Mouse (Mus musculus) heart, adult 11 months (tissue): ENCODE results near the gene Olfr1426.
A peak's percentile ranks its signal among the peaks of the same experiment; 100 is the strongest.
"Not testable (repeated sequence)": the region's sequence is repeated elsewhere in the genome, so short reads cannot be mapped to it uniquely, and the experiment has no call there.

ENCODE experiments used
- DNase-seq: peaks from one replicate; pipeline ENCODE4 v3.0.0; 2022

Olfr1426 gene

DNA sequence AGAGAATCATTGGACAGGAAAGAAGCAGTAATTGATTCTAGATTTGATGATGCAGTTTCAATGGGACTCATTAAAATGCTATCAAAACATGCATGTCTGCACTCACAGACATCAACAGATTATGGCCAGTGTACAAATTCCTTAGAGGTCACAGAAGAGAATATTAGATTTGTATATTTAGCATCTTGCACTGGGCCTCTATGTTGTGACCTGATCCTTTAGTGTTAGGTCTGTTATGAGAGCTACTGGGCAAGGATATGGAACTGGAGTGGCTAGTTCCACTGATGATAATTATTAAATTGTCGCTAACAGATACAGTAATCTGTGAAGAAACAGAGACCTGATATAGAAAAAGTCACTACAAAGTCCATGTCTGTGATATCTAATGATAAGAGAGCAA, at the start of gene Olfr1426:
Gene Olfr1426 (minus strand): TSS at position 101 of the 400 bp plus-strand sequence.
- no peak for DNase-seq

DNA sequence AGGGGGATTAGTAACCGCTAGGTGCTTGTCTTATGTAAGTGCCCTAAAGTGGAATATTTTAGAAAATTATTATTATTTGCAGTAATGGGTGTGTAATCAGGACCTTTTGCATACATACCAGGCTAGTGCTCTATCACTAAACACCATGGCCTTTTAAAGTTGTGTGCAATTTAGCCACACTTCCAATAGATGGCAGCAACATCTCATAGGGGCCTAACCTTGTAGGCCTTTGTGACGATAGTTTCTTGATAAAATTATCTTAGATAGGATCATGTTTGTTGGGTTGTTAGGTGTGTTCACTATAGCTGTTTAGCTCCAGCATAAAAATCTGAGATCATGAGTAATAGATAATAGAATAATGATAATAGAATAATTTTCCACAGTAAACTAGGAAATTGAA, 42.5 kb upstream of the Olfr1426 start:
- DNase-seq = no peak

DNA sequence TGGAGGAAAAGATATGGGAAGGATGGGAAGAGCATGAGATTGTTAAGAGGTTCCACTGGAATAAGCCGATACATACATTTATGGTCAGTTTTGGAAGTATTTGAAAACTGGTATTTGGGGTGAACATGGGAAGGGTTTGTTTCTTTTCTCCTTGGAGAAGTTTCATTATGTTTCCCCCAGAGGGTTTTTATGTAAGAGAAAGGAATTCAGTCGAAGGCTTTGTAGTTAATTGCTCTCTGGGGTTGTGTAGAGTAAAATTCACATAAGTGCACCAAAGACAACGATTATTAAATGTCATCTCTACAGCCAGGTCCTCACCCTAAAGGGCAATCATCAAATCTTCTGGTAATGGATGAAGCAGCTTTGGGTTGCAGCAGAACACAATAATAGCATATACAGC, 31.3 kb upstream of the Olfr1426 start, which contains the start of gene Olfr76:
Gene Olfr76 (minus strand): TSS at position 101 of the 400 bp plus-strand sequence.
- no peak for DNase-seq

DNA sequence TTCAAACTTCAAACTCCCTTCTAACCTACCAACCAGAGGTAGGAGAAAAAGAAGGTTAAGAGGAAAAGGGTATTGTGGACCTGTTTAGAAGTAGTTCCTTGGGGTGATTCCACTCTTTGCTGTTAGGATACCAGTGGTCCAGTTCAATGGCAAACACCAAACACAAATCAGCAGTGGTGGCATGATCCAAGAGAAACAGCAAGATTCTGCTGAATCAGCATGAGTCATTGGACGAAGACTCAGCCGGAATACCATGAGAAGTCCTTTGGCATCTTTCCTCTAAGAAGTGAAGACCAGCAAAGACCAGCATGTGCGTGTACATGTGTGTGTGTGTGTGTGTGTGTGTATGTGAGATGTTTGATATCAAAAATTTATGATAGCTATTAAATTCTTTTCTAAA, 24.7 kb upstream of the Olfr1426 start:
- DNase-seq = no peak

DNA sequence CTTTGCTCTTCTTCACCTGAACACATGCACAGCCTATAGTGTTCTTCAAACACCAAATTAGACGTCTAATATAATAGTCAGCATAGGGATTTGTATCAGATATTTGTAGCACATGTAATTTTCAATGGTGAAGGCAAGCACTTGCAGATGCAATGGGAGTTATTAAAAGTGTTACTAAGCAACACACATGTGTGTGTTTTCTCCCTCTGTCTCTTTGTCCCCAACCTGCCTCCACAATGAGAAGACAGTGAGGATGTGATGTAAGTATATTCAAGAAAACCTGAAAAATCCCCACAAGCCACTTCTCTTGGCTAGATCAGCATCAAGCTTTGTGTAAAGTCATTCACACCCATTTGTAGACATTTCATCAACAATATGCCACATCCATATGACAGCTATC, 24.0 kb upstream of the Olfr1426 start, which contains the start of gene Olfr1428:
Gene Olfr1428 (minus strand): TSS at position 101 of the 400 bp plus-strand sequence.
- DNase-seq = no peak

DNA sequence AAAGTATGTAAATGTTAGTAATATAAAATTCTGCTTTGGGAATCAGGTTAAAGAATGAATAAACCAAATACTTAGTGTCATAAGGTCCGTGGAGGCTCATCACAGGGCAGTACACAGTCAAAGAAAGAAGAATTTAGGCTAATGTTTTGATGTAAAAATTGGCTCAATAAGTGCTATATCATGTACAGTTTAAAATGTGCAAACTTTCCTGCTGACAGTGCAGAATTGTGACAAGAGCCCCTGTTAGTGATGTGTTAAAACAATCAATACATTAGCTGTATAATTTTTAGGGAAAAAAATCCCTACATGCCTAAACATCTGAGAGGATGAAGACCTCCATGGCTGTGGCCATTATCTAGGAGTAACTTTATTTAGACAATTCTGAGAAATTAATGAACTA, 22.0 kb upstream of the Olfr1426 start:
- DNase-seq = no peak

DNA sequence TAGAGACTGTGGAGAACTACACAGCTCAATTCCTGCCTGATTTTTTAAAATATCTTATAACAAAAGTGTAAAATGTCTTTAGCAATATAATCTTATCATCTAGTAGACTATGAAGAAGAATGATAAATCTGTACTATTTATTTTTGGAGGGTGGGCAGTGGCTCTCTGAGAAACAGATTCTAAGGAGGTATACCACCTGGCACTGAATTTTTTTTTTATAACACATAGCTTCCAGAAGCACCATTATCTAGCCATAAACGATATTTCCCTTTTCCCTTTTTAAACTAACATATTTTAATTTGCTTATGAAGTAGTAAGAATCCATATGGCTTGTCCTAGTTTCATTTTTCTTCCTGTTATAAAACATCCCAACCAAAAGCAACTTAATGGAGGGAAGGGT, 12.7 kb upstream of the Olfr1426 start:
- DNase-seq = no peak

DNA sequence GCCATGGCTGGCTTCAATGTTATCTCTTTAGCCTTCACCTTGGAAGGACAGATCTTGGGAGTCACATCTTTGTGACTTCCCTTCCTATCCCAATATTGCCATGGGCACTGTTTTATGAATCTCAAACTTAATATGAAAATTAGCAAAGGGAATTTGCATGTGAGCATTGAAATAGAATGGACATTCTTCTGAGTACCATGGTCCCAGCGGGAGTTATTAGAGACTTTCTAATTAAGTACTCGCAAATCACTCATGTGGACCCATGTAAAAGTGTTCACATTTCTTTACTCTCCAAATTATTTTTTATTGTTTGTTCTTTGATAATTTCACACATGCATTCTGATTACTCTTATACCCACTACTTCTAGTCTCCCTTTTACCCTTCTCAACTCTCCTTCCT, 11.4 kb upstream of the Olfr1426 start, which contains the start of gene Olfr1427:
Gene Olfr1427 (minus strand): TSS at position 101 of the 400 bp plus-strand sequence.
- DNase-seq = no peak

DNA sequence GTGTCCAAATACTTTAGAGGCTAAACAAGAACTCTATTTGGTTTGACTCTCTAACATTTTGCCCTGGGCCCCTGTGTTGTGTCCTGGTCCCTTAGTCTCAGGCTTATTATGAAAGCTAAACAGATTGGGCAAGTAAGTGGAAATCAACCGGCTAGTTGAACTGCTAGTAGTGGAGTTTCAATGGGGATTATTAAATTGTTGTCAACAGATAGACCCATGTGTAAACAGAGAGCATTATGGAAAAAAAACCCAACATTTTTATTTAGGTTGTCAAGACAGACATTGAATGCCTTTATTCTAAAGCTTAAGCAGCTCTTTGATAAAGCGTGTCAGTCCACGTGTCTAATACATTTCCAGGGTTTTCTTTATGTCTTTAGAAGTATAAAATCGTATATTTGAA, 14.2 kb downstream of the Olfr1426 start, which contains the start of gene Olfr1425:
Gene Olfr1425 (minus strand): TSS at position 101 of the 400 bp plus-strand sequence.
- DNase-seq = not testable (repeated sequence)

DNA sequence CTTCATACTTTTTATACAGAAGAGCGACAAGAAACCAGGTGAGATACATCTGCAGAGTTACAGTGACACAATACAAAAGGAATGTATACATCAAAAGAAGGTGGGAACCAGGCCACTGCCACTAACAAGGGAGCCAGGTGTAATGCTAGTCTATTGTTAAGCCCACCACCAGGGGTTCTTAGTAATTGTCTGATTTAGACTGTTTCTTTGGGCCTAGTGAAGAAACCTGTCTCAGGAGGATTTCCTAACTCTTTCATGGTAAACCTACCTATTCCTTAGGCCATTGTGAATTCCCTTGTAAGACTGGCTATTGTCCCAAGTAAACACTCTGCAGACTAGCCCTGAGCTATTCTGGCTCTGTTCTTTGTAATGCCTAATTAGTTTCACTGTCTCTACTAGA, 22.3 kb downstream of the Olfr1426 start:
- DNase-seq = peak; percentile 51

DNA sequence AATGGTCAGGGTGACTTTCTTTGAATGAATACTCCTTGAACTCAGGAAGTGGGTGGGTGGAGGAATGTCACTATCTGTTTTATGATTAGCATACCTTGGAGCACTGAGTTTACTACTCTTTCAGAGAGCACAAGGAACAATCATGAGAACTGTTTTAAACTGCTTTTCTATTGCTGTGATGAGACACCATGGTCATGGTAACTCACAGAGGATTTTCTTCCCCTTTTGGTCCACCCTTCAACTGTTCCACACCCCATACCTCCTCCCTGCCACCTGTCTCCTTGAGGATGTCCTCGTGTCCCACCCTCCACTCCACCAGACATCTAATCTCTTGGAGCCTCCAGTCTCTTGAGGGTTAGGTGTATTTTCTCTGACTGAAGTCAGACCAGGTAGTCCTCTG, 24.0 kb downstream of the Olfr1426 start:
- peak; percentile 28 for DNase-seq

DNA sequence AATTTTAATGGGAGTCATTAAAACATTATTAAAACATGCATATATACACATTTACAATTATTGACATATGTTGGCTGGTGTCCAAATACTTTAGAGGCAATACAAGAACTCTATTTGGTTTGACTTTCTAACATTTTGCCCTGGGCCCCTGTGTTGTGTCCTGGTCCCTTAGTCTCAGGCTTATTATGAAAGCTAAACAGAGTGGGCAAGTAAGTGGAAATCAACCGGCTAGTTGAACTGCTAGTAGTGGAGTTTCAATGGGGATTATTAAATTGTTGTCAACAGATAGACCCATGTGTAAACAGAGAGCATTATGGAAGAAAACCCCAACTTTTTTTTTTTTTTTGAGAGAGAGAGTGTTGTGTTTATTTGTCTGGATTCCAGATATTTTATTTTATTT, 29.2 kb downstream of the Olfr1426 start, which contains the start of gene Olfr1424:
Gene Olfr1424 (minus strand): TSS at position 101 of the 400 bp plus-strand sequence.
- DNase-seq = peak; percentile 6

DNA sequence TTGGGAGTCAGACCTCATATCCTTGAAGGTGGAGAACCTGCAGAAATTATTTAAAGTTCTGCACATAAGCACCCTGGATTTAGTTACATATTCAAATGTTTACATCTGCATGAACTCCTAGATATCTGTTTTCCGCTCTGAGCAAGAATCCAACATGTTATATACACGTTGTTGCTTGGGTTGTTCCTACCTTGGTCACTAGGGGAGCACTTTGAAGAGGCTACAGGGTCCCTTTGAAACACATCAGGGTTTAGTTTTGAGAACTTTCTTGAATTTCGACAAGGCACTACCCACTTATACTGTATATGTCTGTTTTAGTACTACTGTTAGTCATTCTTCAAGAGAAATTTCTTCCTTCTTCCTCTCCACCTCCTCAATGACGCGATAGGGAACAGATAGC, 48.6 kb downstream of the Olfr1426 start:
- DNase-seq = no peak

DNA sequence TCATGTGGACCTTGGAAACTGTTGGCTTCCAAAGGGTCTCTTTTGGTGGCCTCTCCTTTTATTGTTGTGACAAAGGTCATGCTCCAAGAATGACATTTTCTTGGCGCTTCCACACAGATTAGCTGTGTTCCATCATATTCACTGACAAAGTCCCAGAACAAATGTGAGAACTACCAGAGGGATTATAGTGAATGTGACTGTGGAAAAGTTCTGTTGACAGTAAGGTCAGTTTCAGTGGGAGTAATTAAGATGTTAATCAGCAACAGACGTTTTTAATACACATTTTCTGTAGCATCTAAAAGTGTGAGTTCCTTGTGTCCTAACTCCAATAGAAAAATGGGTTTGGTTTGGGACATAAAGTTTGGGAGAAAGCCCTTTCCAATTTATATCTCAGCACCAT, 50.6 kb downstream of the Olfr1426 start, which contains the start of gene Olfr1423:
Gene Olfr1423 (minus strand): TSS at position 101 of the 400 bp plus-strand sequence.
- no peak for DNase-seq

DNA sequence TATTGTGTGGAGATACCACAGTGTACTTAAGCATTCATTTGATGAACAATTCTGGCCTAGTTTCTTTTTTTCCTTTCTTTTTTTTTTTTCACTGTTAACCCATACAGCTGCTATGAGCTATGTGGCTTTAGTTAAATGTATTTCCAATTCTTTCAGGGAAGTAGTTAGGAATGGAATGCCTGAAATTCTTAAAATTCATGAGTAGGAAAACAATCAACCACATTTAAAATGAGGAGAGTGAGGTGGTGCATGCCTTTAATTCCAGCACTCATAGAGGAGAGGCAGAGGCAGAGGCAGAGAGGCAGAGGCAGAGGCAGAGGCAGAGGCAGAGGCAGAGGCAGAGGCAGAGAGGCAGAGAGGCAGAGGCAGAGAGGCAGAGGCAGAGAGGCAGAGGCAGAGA, 54.1 kb downstream of the Olfr1426 start:
- DNase-seq = no peak
